In genomic region chr10:42849081-42849400, GRCm38 (mm10) we compare ENCODE assay signal across 16 mouse cellular contexts. TPM values are rescaled to one million over a fixed set of nuclear protein-coding genes. Genes with fewer than 3 reads are reported as not detected.
DNase-seq lines count a peak whose midpoint lies in the region; ATAC-seq and TF ChIP-seq lines count a peak whose summit lies in the region.
"Had no signal": no experiment of that assay in that cellular context is flagged by ENCODE, and none has a peak within 500 bp of the region (broad histone marks: within the 10 kb centered on the region; RNA-seq: fewer than 3 reads in every experiment).

No protein-coding gene starts in this region.

- no peaks in the 10 kb centered on the region for H3K9me3 ChIP-seq in stomach, embryonic 16.5 days (replicated peaks; ENCODE audit: control insufficient read depth, low read length)
- H3K9me3 ChIP-seq in hindbrain, embryonic 16.5 days (ENCODE audit: control insufficient read depth, low read length) = no peaks in the 10 kb centered on the region
- H3K9me3 ChIP-seq: hindbrain, embryonic 15.5 days; liver, embryonic 15.5 days had no signal

- peak overlapping the region; percentile 56; the same call in 1 of the 2 replicates for H3K27ac ChIP-seq in spleen, adult 2 months (ENCODE audit: insufficient read depth, low read length)
- peak overlapping the region; percentile 40; the same call in 1 of the 2 replicates for H3K27ac ChIP-seq in stomach, embryonic 16.5 days (ENCODE audit: low read length)
- H3K27ac ChIP-seq in hindbrain, embryonic 16.5 days (ENCODE audit: low read depth, low read length) = no peak overlapping the region
- H3K27ac ChIP-seq: hindbrain, embryonic 15.5 days; liver, embryonic 15.5 days; macrophage; neural tube, embryonic 13.5 days had no signal

- TF ChIP-seq POLR2A in spleen, adult 2 months (IDR thresholded peaks at IDR 0.05; ENCODE audit: low read depth, low read length) = no peak

- TF ChIP-seq CTCF in spleen, adult 2 months (IDR thresholded peaks at IDR 0.05; ENCODE audit: extremely low read depth, insufficient read depth, insufficient read length, insufficient replicate concordance) = no peak

- H3K27me3 ChIP-seq in spleen, adult 2 months (ENCODE audit: control insufficient read depth, insufficient read depth, low read length) = no peaks in the 10 kb centered on the region
- no peaks in the 10 kb centered on the region for H3K27me3 ChIP-seq in stomach, embryonic 16.5 days (ENCODE audit: control insufficient read depth, insufficient read depth, low read length)
- H3K27me3 ChIP-seq in hindbrain, embryonic 16.5 days (replicated peaks; ENCODE audit: control insufficient read depth, insufficient read depth, low read length) = no peaks in the 10 kb centered on the region
- H3K27me3 ChIP-seq: CH12.LX; hindbrain, embryonic 15.5 days; liver, embryonic 15.5 days; neural tube, embryonic 13.5 days had no signal

- peaks cover 7% of the 10 kb centered on the region; the same call in 1 of the 2 replicates for H3K4me1 ChIP-seq in spleen, adult 2 months (ENCODE audit: control insufficient read depth, insufficient read depth, insufficient read length)
- no peaks in the 10 kb centered on the region for H3K4me1 ChIP-seq in stomach, embryonic 16.5 days (ENCODE audit: control insufficient read depth, insufficient read depth, low read length)
- H3K4me1 ChIP-seq in hindbrain, embryonic 16.5 days (ENCODE audit: control insufficient read depth, insufficient read depth, low read depth, low read length) = no peaks in the 10 kb centered on the region
- H3K4me1 ChIP-seq: hindbrain, embryonic 15.5 days; liver, embryonic 15.5 days; neural tube, embryonic 13.5 days had no signal

- H3K36me3 ChIP-seq in spleen, adult 2 months (ENCODE audit: control insufficient read depth, insufficient read depth, low read length) = no peaks in the 10 kb centered on the region
- no peaks in the 10 kb centered on the region for H3K36me3 ChIP-seq in stomach, embryonic 16.5 days (ENCODE audit: control insufficient read depth, insufficient read depth, low read length)
- no peaks in the 10 kb centered on the region for H3K36me3 ChIP-seq in hindbrain, embryonic 16.5 days (ENCODE audit: control insufficient read depth, insufficient read depth, low read length)
- H3K36me3 ChIP-seq: hindbrain, embryonic 15.5 days; liver, embryonic 15.5 days had no signal

- WGBS in spleen, adult 2 months = 80% methylated on average over 7 of the region's 7 CpGs
- 88% methylated on average over 7 of the region's 7 CpGs for WGBS in stomach, embryonic 16.5 days
- WGBS in hindbrain, embryonic 16.5 days = 85% methylated on average over 7 of the region's 7 CpGs

- ATAC-seq in stomach, embryonic 16.5 days (ENCODE audit: insufficient read depth, low FRiP score) = peak; percentile 26; the same call in 1 of the 2 replicates
- no peak for ATAC-seq in hindbrain, embryonic 16.5 days

- no peak for DNase-seq in spleen, adult 2 months (ENCODE audit: low read depth in 1 of 2, low spot score in 2 of 2)
- DNase-seq in spleen, postnatal 4 days (ENCODE audit: low spot score in 2 of 2) = no peak
- DNase-seq in ZHBTc4 (ENCODE audit: low read depth, low spot score) = peak; percentile 84
- DNase-seq in right cerebral cortex, adult 18-20 months = no peak
- no peak for DNase-seq in frontal cortex, postnatal 10 days (ENCODE audit: low spot score in 2 of 2)
- DNase-seq: adrenal gland, postnatal 25 days; cerebellum, postnatal 36 days; layer of hippocampus, postnatal 36 days; spleen, adult 18-20 months had no signal

- no peak overlapping the region for H3K4me2 ChIP-seq in stomach, embryonic 16.5 days (ENCODE audit: low read depth, low read length)
- H3K4me2 ChIP-seq in hindbrain, embryonic 16.5 days (ENCODE audit: low read length) = no peak overlapping the region
- H3K4me2 ChIP-seq: hindbrain, embryonic 15.5 days; liver, embryonic 15.5 days; neural tube, embryonic 13.5 days had no signal

- H3K4me3 ChIP-seq in spleen, adult 2 months (ENCODE audit: extremely low read depth, insufficient read depth, insufficient read length) = no peak overlapping the region
- no peak overlapping the region for H3K4me3 ChIP-seq in stomach, embryonic 16.5 days (replicated peaks; ENCODE audit: low read length)
- no peak overlapping the region for H3K4me3 ChIP-seq in hindbrain, embryonic 16.5 days (ENCODE audit: low read length)
- H3K4me3 ChIP-seq: hindbrain, embryonic 15.5 days; liver, embryonic 15.5 days; neural tube, embryonic 13.5 days had no signal

- H3K9ac ChIP-seq in stomach, embryonic 16.5 days (ENCODE audit: low read length) = no peak overlapping the region
- no peak overlapping the region for H3K9ac ChIP-seq in hindbrain, embryonic 16.5 days (ENCODE audit: low read depth, low read length)
- H3K9ac ChIP-seq: hindbrain, embryonic 15.5 days; liver, embryonic 15.5 days; neural tube, embryonic 13.5 days had no signal

RNA-seq across cellular contexts. Expression of gene Scml4, which starts 11.1 kb away (rescaled TPM):
- 24.6 and 34.7 TPM in 2 replicates for polyA plus RNA-seq in spleen, adult 2 months (2012; rRNA removed)
- 12.2 and 13.8 TPM in 2 replicates for polyA plus RNA-seq in stomach, embryonic 16.5 days (2015; fragmentation: Nextera tagmentation; extraction: Ambion mirVana)
- polyA plus RNA-seq in hindbrain, embryonic 16.5 days (2015; fragmentation: Nextera tagmentation; extraction: Ambion mirVana) = 9.1 and 11.6 TPM in 2 replicates
- polyA plus RNA-seq: macrophage had no signal
